Mouse (Mus musculus) myocyte (in vitro differentiated cells): Measurements from ENCODE around the gene Cd6. TPM values are rescaled to one million over a fixed set of nuclear protein-coding genes. Genes with fewer than 3 reads are reported as not detected.

Source experiments
- H3K27me3 ChIP-seq: one replicate; pipeline ENCODE4 v1.6.1; 2011; ENCODE audit not compliant: control insufficient read depth, insufficient read depth, insufficient read length
- H3K36me3 ChIP-seq: one replicate; pipeline ENCODE4 v1.6.1; 2011; ENCODE audit not compliant: control insufficient read depth, insufficient read depth
- H3K4me2 ChIP-seq: one replicate; pipeline ENCODE4 v1.6.1; 2011; ENCODE audit warnings: low read depth, control low read depth
- H3K4me3 ChIP-seq: one replicate; pipeline ENCODE4 v1.5.1; 2011; ENCODE audit warnings: mild to moderate bottlenecking, control low read depth, moderate library complexity
- H3K79me2 ChIP-seq: one replicate; pipeline ENCODE4 v1.6.1; 2011; ENCODE audit not compliant: control insufficient read depth, insufficient read depth
- H3ac ChIP-seq: one replicate; pipeline ENCODE4 v1.6.1; 2011; ENCODE audit not compliant: control insufficient read depth, insufficient read length
- CEBPB ChIP-seq: IDR thresholded peaks from 2 replicates; pipeline ENCODE4 v1.6.1; 2011; ENCODE audit warnings: mild to moderate bottlenecking, moderate library complexity; ENCODE audit not compliant: poor library complexity, insufficient read depth, severe bottlenecking
- E2F4 ChIP-seq: IDR thresholded peaks from one replicate; pipeline ENCODE4 v1.6.1; 2011; ENCODE audit warnings: mild to moderate bottlenecking, control low read depth, moderate library complexity; ENCODE audit not compliant: insufficient read depth
- MAX ChIP-seq: IDR thresholded peaks from one replicate; pipeline ENCODE4 v1.6.1; 2011; ENCODE audit warnings: low read depth, mild to moderate bottlenecking, control low read depth
- MYOD1 ChIP-seq, 3 experiments: IDR thresholded peaks; one replicate each; pipeline ENCODE4 v1.6.1; 2011; ENCODE audit warnings: control low read depth in 2 of 3, low read depth in 2 of 3, mild to moderate bottlenecking in 2 of 3, moderate library complexity in 1 of 3; ENCODE audit not compliant: insufficient read length in 2 of 3, control insufficient read depth in 1 of 3
- MYOG ChIP-seq, 3 experiments: IDR thresholded peaks; one replicate each; pipeline ENCODE4 v1.6.1; 2011; ENCODE audit warnings: control low read depth in 2 of 3, low read depth in 2 of 3, mild to moderate bottlenecking in 2 of 3; ENCODE audit not compliant: insufficient read length in 2 of 3, control insufficient read depth in 1 of 3, insufficient read depth in 1 of 3
- POLR2A ChIP-seq: IDR thresholded peaks from one replicate; pipeline ENCODE4 v1.6.1; 2011; ENCODE audit warnings: low read depth, mild to moderate bottlenecking, control low read depth, moderate library complexity; ENCODE audit not compliant: insufficient read length
- POLR2AphosphoS2 ChIP-seq: IDR thresholded peaks from one replicate; pipeline ENCODE4 v1.6.1; 2011; ENCODE audit warnings: low read depth, control low read depth; ENCODE audit not compliant: insufficient read length
- REST ChIP-seq: IDR thresholded peaks from one replicate; pipeline ENCODE4 v1.6.1; 2011; ENCODE audit warnings: mild to moderate bottlenecking, control low read depth, moderate library complexity; ENCODE audit not compliant: insufficient read depth, insufficient read length
- SRF ChIP-seq: IDR thresholded peaks from one replicate; pipeline ENCODE4 v1.6.1; 2011; ENCODE audit warnings: low read depth; ENCODE audit not compliant: control insufficient read depth, insufficient read length
- TCF12 ChIP-seq: IDR thresholded peaks from one replicate; pipeline ENCODE4 v1.6.1; 2011; ENCODE audit warnings: mild to moderate bottlenecking, control low read depth; ENCODE audit not compliant: poor library complexity, insufficient read depth, severe bottlenecking
- TCF3 ChIP-seq: IDR thresholded peaks from one replicate; pipeline ENCODE4 v1.6.1; 2011; ENCODE audit warnings: low read depth, control low read depth; ENCODE audit not compliant: insufficient read length
- USF1 ChIP-seq: IDR thresholded peaks from one replicate; pipeline ENCODE4 v1.6.1; 2011; ENCODE audit warnings: low read depth, mild to moderate bottlenecking, control low read depth, moderate library complexity
- polyA plus RNA-seq: library from polyadenylated mRNA; unstranded; fragments of >200 nt; fragmentation: generic; extraction: Trizol; gene quantifications from one replicate; pipeline ENCODE4 v1.2.1, GENCODE M21; 2012; ENCODE audit warnings: missing spikeins

The Cd6 gene
- polyA plus RNA-seq, 1 experiment, result not detected

DNA sequence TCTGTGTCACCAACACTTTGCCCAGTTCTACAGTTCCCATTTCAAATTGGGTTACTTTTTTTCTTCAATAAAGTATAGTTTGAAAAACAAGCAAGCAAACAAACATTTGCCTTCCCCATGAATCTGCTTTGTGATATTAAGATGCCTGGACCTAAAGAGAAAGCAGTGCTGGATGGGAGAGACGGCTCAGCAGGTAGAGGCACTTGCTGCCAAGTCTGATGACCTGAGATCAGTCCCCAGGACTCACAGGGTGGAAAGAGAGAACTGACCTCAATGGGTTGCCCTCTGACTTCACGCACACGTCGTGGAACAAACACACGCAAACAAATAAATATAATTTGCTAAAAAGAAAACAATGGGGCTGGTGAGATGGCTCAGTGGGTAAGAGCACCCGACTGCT, 28.0 kb downstream of the Cd6 start:
- Histone ChIP-seq H3K4me2 (no peak overlapping the region), H3ac (no peak overlapping the region), H3K36me3 (no peaks in the 10 kb centered on the region), H3K27me3 (no peaks in the 10 kb centered on the region), H3K79me2 (no peaks in the 10 kb centered on the region), H3K4me3 (no peak overlapping the region)
- TF ChIP-seq E2F4, result no peak
- TF ChIP-seq MYOG (IDR thresholded peaks at IDR 0.05; ENCODE audit: control insufficient read depth in 1 of 3, insufficient read depth in 1 of 3, insufficient read length in 2 of 3, low read depth in 2 of 3), result no peak
- no peak for TF ChIP-seq CEBPB
- no peak for TF ChIP-seq SRF
- TF ChIP-seq TCF3, result no peak
- TF ChIP-seq REST, result no peak
- no peak for TF ChIP-seq MAX
- no peak for TF ChIP-seq POLR2AphosphoS2
- no peak for TF ChIP-seq POLR2A
- TF ChIP-seq MYOD1 (IDR thresholded peaks at IDR 0.05; ENCODE audit: control insufficient read depth in 1 of 3, insufficient read length in 2 of 3, low read depth in 2 of 3), result no peak
- TF ChIP-seq USF1, result no peak
- no peak for TF ChIP-seq TCF12

DNA sequence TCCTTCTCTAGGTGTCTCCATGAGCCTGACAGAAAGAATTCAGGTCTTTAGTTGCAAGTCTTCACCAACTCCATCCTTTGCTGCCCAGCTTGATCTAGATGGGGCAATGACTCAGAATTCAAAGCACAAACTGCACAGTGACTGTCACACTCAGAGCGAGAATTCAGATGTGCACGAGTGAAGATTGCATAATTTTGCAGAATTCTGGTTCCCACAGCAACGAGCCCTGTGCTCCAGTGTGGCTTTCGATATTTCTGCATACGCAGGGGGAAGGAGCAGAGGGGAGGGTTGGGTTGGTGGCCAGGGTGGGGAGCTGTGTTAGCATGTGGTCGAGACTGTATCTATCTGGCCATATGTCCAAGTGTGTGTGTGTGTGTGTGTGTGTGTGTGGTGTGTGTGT, 28.8 kb downstream of the Cd6 start:
- Histone ChIP-seq H3K79me2 (no peaks in the 10 kb centered on the region), H3ac (no peak overlapping the region), H3K4me2 (no peak overlapping the region), H3K4me3 (no peak overlapping the region), H3K36me3 (no peaks in the 10 kb centered on the region), H3K27me3 (no peaks in the 10 kb centered on the region)
- TF ChIP-seq TCF12 (no peak), E2F4 (no peak), MAX (no peak), SRF (no peak), REST (no peak), MYOG (IDR thresholded peaks at IDR 0.05; ENCODE audit: control insufficient read depth in 1 of 3, insufficient read depth in 1 of 3, insufficient read length in 2 of 3, low read depth in 2 of 3) (no peak), USF1 (no peak), CEBPB (no peak), POLR2A (no peak), MYOD1 (IDR thresholded peaks at IDR 0.05; ENCODE audit: control insufficient read depth in 1 of 3, insufficient read length in 2 of 3, low read depth in 2 of 3) (no peak), TCF3 (no peak), POLR2AphosphoS2 (no peak)

DNA sequence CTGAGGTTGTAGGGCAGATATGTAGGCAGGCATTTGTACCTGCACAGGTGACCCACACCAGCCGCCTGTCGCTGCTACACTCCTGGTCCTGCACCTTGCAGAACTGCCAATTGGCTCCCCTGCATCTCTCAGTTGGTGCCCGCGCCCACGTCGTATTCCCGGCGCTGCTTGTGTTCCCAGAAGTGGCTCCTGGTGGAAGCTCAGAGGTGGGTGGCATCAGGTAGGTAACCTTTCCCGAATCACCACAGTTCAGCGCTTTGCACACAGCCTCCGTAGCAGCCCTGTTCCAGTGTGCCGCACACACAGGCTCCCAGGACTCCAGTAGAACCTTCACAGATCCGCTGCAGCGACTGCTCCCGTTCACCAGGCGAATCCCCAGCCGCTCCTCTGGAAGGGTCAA, 30.7 kb downstream of the Cd6 start:
- TF ChIP-seq POLR2A (no peak), REST (no peak), TCF12 (no peak), MYOG (IDR thresholded peaks at IDR 0.05; ENCODE audit: control insufficient read depth in 1 of 3, insufficient read depth in 1 of 3, insufficient read length in 2 of 3, low read depth in 2 of 3) (no peak), USF1 (no peak), MYOD1 (IDR thresholded peaks at IDR 0.05; ENCODE audit: control insufficient read depth in 1 of 3, insufficient read length in 2 of 3, low read depth in 2 of 3) (no peak), SRF (no peak), TCF3 (no peak)
- Histone ChIP-seq H3ac (no peak overlapping the region), H3K4me3 (no peak overlapping the region), H3K36me3 (no peaks in the 10 kb centered on the region), H3K4me2 (no peak overlapping the region), H3K79me2 (no peaks in the 10 kb centered on the region), H3K27me3 (no peaks in the 10 kb centered on the region)

DNA sequence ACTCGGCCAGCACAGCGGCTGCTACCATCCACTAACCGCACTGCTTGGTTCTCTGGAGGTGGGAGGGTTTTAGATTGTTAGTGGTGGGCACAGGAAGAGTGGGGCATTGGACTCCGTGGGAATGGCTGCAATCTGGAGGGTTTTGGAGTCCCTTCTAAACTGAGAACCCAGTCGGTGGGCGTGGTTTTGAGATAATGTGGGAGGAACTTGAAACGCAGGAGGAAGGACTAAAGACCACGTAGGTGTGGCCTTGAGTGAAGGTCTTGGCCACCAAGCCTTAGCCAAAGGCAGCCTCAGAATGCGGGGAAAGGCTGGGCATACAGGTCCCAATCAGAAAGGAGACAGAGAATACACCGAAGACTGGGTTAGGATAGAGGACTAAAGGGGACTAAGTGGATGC, 31.3 kb downstream of the Cd6 start:
- TF ChIP-seq USF1, result no peak
- TF ChIP-seq MAX, result no peak
- no peak for TF ChIP-seq MYOG (IDR thresholded peaks at IDR 0.05; ENCODE audit: control insufficient read depth in 1 of 3, insufficient read depth in 1 of 3, insufficient read length in 2 of 3, low read depth in 2 of 3)
- no peak for TF ChIP-seq REST
- TF ChIP-seq TCF12, result no peak
- TF ChIP-seq SRF, result no peak
- H3ac ChIP-seq, result no peak overlapping the region
- H3K4me3 ChIP-seq, result no peak overlapping the region
- H3K27me3 ChIP-seq, result no peaks in the 10 kb centered on the region
- H3K36me3 ChIP-seq, result no peaks in the 10 kb centered on the region
- H3K4me2 ChIP-seq, result no peak overlapping the region
- H3K79me2 ChIP-seq, result no peaks in the 10 kb centered on the region

DNA sequence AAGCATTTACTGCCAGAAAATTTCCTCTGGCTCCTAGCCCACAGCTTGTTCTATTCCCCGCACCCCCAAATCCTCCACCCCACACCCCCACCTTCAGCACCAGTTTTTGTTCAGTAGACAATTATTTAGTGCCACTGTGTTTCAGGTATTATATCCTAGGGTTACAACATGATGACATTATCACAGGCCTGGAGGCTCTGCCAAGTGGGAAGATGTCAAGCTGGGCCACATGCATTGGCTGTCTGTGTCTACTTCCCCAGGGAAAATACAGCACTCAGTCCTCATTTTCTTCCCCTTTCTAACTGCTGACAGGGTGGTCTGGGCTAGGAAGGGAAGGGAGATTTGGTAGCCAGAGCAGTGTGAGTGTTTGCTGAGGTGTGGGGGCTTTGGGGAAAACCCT, 34.9 kb downstream of the Cd6 start:
- Histone ChIP-seq H3K27me3 (no peaks in the 10 kb centered on the region), H3K4me3 (no peak overlapping the region), H3K36me3 (no peaks in the 10 kb centered on the region), H3K4me2 (no peak overlapping the region), H3K79me2 (no peaks in the 10 kb centered on the region), H3ac (no peak overlapping the region)
- TF ChIP-seq TCF12 (no peak), POLR2A (no peak), USF1 (no peak), MYOG (IDR thresholded peaks at IDR 0.05; ENCODE audit: control insufficient read depth in 1 of 3, insufficient read depth in 1 of 3, insufficient read length in 2 of 3, low read depth in 2 of 3) (no peak), MAX (no peak), SRF (no peak), POLR2AphosphoS2 (no peak)
